Mouse (Mus musculus) limb, embryonic 12.5 days (tissue): Measurements from ENCODE around the gene Slc7a14. TPM values are rescaled to one million over a fixed set of nuclear protein-coding genes. Genes with fewer than 3 reads are reported as not detected.

ENCODE experiments used
- ATAC-seq: fragments of 200-750 bp; cut with Nextera tagmentation; 2 replicates; pipeline ENCODE4 v1.8.0; 2017; ENCODE audit warnings: low read depth, moderate TSS enrichment; ENCODE audit not compliant: insufficient number of reproducible peaks, insufficient read depth, low FRiP score, low TSS enrichment
- H3K27ac ChIP-seq: fragments of 300-500 bp; sonication (generic); 2 replicates; pipeline ENCODE4 v1.5.1; 2016; ENCODE audit warnings: mild to moderate bottlenecking, moderate library complexity
- H3K27me3 ChIP-seq: fragments of 300-500 bp; sonication (generic); 2 replicates; pipeline ENCODE4 v1.6.1; 2016; ENCODE audit warnings: mild to moderate bottlenecking, moderate library complexity
- H3K36me3 ChIP-seq: fragments of 300-500 bp; sonication (generic); 2 replicates; pipeline ENCODE4 v1.6.1; 2016; ENCODE audit warnings: mild to moderate bottlenecking, moderate library complexity
- H3K4me1 ChIP-seq: fragments of 300-500 bp; sonication (generic); replicated peaks from 2 replicates; pipeline ENCODE4 v1.6.1; 2016
- H3K4me2 ChIP-seq: fragments of 300-500 bp; sonication (generic); 2 replicates; pipeline ENCODE4 v1.6.1; 2016; ENCODE audit warnings: mild to moderate bottlenecking, moderate library complexity
- H3K4me3 ChIP-seq: fragments of 300-500 bp; sonication (generic); replicated peaks from 2 replicates; pipeline ENCODE4 v1.5.1; 2016; ENCODE audit warnings: mild to moderate bottlenecking
- H3K9ac ChIP-seq: fragments of 300-500 bp; sonication (generic); replicated peaks from 2 replicates; pipeline ENCODE4 v1.6.1; 2016; ENCODE audit warnings: mild to moderate bottlenecking, moderate library complexity
- H3K9me3 ChIP-seq: fragments of 300-500 bp; sonication (generic); 2 replicates; pipeline ENCODE4 v1.6.1; 2016; ENCODE audit warnings: mild to moderate bottlenecking, moderate library complexity
- WGBS: fragments of 180-500 bp; shearing (Covaris S2); methylation state at CpG from one replicate; pipeline ENCODE4 v1.1.7; 2016; 5-methylcytosine and 5-hydroxymethylcytosine counted together
- polyA plus RNA-seq: library from polyadenylated mRNA; unstranded; fragments of >200 nt; fragmentation: Nextera tagmentation; extraction: Ambion mirVana; gene quantifications from 2 replicates; pipeline ENCODE4 v1.2.1, GENCODE M21; 2016

The Slc7a14 gene
- 0.08 and 0.12 TPM in 2 replicates for polyA plus RNA-seq

GRCm38 (mm10) chr3:31309934-31310787, at the start of gene Slc7a14:
TSS of gene Slc7a14 (minus strand) at chr3:31310378.
- peak within 1 kb of the TSS; percentile 38 for H3K4me2 ChIP-seq

GRCm38 (mm10) chr3:31346540-31346939, 36.4 kb upstream of the Slc7a14 start:
- no peaks in the 10 kb centered on the region for H3K27me3 ChIP-seq
- no peak overlapping the region for H3K9ac ChIP-seq
- ATAC-seq = no peak
- WGBS = 77% methylated on average over 4 of the region's 4 CpGs
- no peaks in the 10 kb centered on the region for H3K9me3 ChIP-seq
- H3K27ac ChIP-seq = no peak overlapping the region
- no peaks in the 10 kb centered on the region for H3K36me3 ChIP-seq
- H3K4me2 ChIP-seq = no peak overlapping the region
- peaks cover 4% of the 10 kb centered on the region; the same call in 1 of the 2 replicates for H3K4me1 ChIP-seq
- no peak overlapping the region for H3K4me3 ChIP-seq

More at GRCm38 (mm10) chr3:31309934-31310787, at the start of gene Slc7a14:
- Histone ChIP-seq H3K9me3 (no peaks in the 10 kb centered on the region), H3K27me3 (peaks cover 49% of the 10 kb centered on the region), H3K27ac (no peak within 1 kb of the TSS), H3K4me1 (peaks cover 7% of the 10 kb centered on the region; the same call in 1 of the 2 replicates), H3K9ac (no peak within 1 kb of the TSS), H3K36me3 (no peaks in the 10 kb centered on the region), H3K4me3 (peak within 1 kb of the TSS; percentile 25)
- under 1% methylated on average over 33 of the region's 38 CpGs for WGBS
- ATAC-seq = no peak

GRCm38 (mm10) chr3:31345766-31346165, 35.6 kb upstream of the Slc7a14 start:
- ATAC-seq = no peak
- WGBS = 47% methylated on average over 4 of the region's 4 CpGs
- H3K9ac ChIP-seq = no peak overlapping the region
- H3K27me3 ChIP-seq = no peaks in the 10 kb centered on the region
- H3K27ac ChIP-seq = no peak overlapping the region
- H3K36me3 ChIP-seq = no peaks in the 10 kb centered on the region
- H3K4me2 ChIP-seq = no peak overlapping the region
- no peak overlapping the region for H3K4me3 ChIP-seq
- H3K4me1 ChIP-seq = peaks cover 4% of the 10 kb centered on the region; the same call in 1 of the 2 replicates
- H3K9me3 ChIP-seq = no peaks in the 10 kb centered on the region

- Histone ChIP-seq H3K4me2 (no peak overlapping the region), H3K4me1 (peaks cover 4% of the 10 kb centered on the region; the same call in 1 of the 2 replicates), H3K27ac (no peak overlapping the region), H3K9ac (no peak overlapping the region), H3K9me3 (no peaks in the 10 kb centered on the region), H3K27me3 (no peaks in the 10 kb centered on the region), H3K4me3 (no peak overlapping the region), H3K36me3 (no peaks in the 10 kb centered on the region)
- WGBS = 62% methylated on average over 3 of the region's 3 CpGs
- no peak for ATAC-seq
These were observed 29.1 kb upstream of the Slc7a14 start for GRCm38 (mm10) chr3:31339236-31339635.

GRCm38 (mm10) chr3:31328237-31328836, 18.2 kb upstream of the Slc7a14 start:
- Histone ChIP-seq H3K4me2 (no peak overlapping the region), H3K27me3 (no peaks in the 10 kb centered on the region), H3K36me3 (no peaks in the 10 kb centered on the region), H3K27ac (no peak overlapping the region), H3K9ac (no peak overlapping the region), H3K4me3 (no peak overlapping the region), H3K4me1 (no peaks in the 10 kb centered on the region), H3K9me3 (no peaks in the 10 kb centered on the region)
- ATAC-seq = no peak
- 44% methylated on average over 7 of the region's 7 CpGs for WGBS

GRCm38 (mm10) chr3:31327791-31328190, 17.6 kb upstream of the Slc7a14 start:
- no peaks in the 10 kb centered on the region for H3K4me1 ChIP-seq
- ATAC-seq = no peak
- H3K9me3 ChIP-seq = no peaks in the 10 kb centered on the region
- no peaks in the 10 kb centered on the region for H3K36me3 ChIP-seq
- H3K4me2 ChIP-seq = no peak overlapping the region
- no peak overlapping the region for H3K4me3 ChIP-seq
- H3K27me3 ChIP-seq = no peaks in the 10 kb centered on the region
- H3K27ac ChIP-seq = no peak overlapping the region
- WGBS = 86% methylated on average over 5 of the region's 5 CpGs
- H3K9ac ChIP-seq = no peak overlapping the region

- ATAC-seq = no peak
- H3K4me3 ChIP-seq = no peak overlapping the region
- no peaks in the 10 kb centered on the region for H3K27me3 ChIP-seq
- no peak overlapping the region for H3K9ac ChIP-seq
- 30% methylated on average over 3 of the region's 3 CpGs for WGBS
- no peak overlapping the region for H3K4me2 ChIP-seq
- H3K36me3 ChIP-seq = no peaks in the 10 kb centered on the region
- H3K9me3 ChIP-seq = no peaks in the 10 kb centered on the region
- H3K4me1 ChIP-seq = no peaks in the 10 kb centered on the region
- H3K27ac ChIP-seq = no peak overlapping the region
These were observed 14.1 kb upstream of the Slc7a14 start for GRCm38 (mm10) chr3:31324231-31324654.

- Histone ChIP-seq H3K4me1 (peaks cover 7% of the 10 kb centered on the region; the same call in 1 of the 2 replicates), H3K9me3 (no peaks in the 10 kb centered on the region), H3K36me3 (no peaks in the 10 kb centered on the region), H3K4me3 (peak overlapping the region; percentile 25), H3K27me3 (peaks cover 49% of the 10 kb centered on the region), H3K4me2 (peak overlapping the region; percentile 38), H3K9ac (no peak overlapping the region), H3K27ac (no peak overlapping the region)
- WGBS = under 1% methylated on average over 35 of the region's 36 CpGs
- 0 out of 2 replicates have a peak, but pooled peaks have one; percentile 31 for ATAC-seq
These were observed 726 bp downstream of the Slc7a14 start for GRCm38 (mm10) chr3:31309371-31309933.

GRCm38 (mm10) chr3:31308906-31309305, 1.3 kb downstream of the Slc7a14 start:
- H3K4me1 ChIP-seq = peaks cover 7% of the 10 kb centered on the region; the same call in 1 of the 2 replicates
- no peak overlapping the region for H3K4me2 ChIP-seq
- no peak overlapping the region for H3K4me3 ChIP-seq
- no peaks in the 10 kb centered on the region for H3K36me3 ChIP-seq
- H3K27ac ChIP-seq = no peak overlapping the region
- ATAC-seq = no peak
- no peaks in the 10 kb centered on the region for H3K9me3 ChIP-seq
- H3K27me3 ChIP-seq = peaks cover 49% of the 10 kb centered on the region
- no peak overlapping the region for H3K9ac ChIP-seq
- 2% methylated on average over 14 of the region's 14 CpGs for WGBS

GRCm38 (mm10) chr3:31307936-31308335, 2.2 kb downstream of the Slc7a14 start:
- H3K4me1 ChIP-seq = peaks cover 7% of the 10 kb centered on the region; the same call in 1 of the 2 replicates
- H3K9me3 ChIP-seq = no peaks in the 10 kb centered on the region
- no peak for ATAC-seq
- no peak overlapping the region for H3K4me3 ChIP-seq
- 80% methylated on average over 6 of the region's 6 CpGs for WGBS
- no peaks in the 10 kb centered on the region for H3K36me3 ChIP-seq
- no peak overlapping the region for H3K27ac ChIP-seq
- no peak overlapping the region for H3K9ac ChIP-seq
- H3K4me2 ChIP-seq = no peak overlapping the region
- H3K27me3 ChIP-seq = peaks cover 49% of the 10 kb centered on the region
